Mouse (Mus musculus): ENCODE measurements around the gene Nme7.

Gene Nme7

DNA sequence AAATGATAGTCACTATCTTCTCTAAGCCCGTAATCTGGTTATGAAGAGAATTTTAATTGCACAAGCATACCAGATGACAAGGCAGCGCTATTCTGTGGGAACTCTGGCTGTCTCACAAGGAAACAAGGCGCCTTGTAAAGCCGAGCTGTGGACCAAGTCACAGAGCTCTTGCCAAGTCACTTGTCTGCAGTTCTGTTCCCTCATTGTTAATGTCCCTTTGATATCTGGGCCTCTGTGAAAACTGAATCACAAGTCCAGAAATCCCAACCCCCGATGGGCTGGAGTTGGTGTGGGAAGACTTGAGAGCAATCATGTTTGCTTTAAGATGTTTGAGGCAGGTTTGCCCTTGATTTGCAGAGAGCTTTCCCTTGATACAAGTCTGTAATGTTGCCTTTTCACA is 16.8 kb downstream of the Nme7 start:
- DNase-seq (ENCODE audit: low spot score in 2 of 2), result no peak

DNA sequence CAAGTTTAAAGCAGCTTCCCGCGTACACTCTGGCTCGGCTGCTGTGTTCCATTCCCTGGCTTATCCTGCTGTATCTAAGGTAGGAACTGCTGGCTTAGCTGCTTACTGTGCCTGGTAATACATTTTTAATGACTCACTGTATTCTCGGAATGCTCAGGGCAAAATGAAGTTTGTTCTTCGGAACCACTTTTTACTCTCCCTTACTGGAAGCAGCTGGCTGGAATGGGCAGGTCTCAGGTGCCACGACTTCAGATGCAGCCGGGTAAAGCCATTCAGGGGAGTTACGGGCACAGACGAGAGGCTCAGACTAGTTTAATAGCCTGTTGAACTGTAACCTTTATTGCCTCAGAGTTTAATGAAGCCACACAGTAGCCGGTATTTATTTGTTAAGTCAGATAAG is 17.5 kb downstream of the Nme7 start:
- DNase-seq (ENCODE audit: low spot score in 2 of 2), result no peak

DNA sequence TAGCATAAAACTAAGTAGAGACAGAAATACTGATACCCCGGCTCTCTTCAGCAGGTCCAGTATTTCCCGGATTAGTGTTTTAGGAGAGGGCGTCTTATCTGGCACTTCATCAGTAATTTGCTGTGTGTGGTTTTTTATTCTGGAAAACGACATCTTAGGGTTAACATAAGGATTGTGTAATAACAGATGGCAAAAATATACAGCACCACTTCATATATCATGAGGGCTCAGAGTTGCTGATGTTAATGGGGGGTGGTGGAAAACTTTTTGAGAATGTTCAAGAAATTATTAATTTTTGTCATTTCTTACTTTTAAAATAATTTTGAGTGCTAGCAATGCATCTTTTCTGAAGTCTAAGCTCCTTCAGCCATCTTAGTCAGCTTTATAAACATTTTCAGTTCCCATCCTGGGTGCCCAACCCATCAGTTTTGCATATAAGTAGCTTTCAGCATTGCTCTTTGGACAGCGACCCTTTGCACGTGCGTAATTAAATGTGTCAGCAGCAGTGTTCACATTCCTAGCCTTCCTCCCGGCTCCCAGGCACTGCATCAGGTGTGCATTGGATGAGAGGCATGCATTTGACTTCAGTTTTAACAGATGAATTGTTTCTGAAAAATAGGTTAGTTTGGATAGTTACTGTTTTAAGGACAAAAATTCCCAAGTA is 19.2 kb downstream of the Nme7 start:
- DNase-seq (ENCODE audit: low spot score in 2 of 2), result no peak

GRCm38 (mm10) chr1:164324221-164324620 is 20.3 kb downstream of the Nme7 start:
- no peak for DNase-seq (ENCODE audit: low spot score in 2 of 2)

DNA sequence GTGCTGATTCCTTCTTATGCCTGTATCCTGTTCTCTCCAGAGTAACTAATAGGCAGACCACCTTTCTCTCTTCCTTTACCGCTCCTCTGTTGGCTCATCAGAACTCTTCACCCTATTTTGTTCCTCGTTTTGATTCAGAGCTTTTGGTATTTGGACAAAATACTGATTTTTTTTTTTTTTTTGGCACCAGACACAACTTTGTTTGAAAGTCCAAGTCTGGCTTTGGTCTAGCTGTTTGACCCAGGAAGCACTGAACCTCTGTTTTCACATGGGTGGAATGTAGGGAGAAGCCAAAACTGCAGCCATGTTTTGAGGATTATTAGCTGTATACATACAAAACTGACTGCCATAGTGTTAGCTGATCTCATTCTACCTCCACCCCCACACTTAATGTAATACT is 21.0 kb downstream of the Nme7 start:
- DNase-seq (ENCODE audit: low spot score in 2 of 2), result no peak

DNA sequence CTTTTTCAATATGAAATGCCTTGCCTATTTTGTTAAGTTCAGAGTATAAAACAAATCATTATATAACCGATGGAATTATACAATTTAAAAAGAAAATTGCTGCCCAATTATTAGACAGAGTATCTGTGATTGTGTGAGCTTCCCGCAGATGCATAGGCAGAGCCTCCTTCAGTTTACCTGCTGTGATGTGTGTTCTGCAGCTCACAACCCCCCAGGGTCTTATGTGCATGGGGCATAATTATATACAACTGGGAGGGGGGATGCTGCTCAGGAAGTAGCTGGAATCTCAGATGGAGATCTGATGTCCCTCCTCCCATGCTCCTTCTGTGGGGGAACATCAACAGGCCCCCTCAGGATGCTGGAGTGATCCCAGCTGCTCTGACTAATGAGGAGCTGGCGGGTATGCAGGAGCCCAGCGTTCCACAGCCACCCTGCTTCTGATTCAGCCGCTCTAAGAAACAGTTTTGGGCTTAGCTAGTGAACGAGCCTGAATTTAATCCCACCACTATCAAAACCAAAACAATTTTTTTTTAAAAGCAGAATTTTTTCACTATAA is 22.8 kb downstream of the Nme7 start:
- no peak for DNase-seq (ENCODE audit: low spot score in 2 of 2)

GRCm38 (mm10) chr1:164327764-164328163 is 23.8 kb downstream of the Nme7 start:
- DNase-seq (ENCODE audit: low spot score in 2 of 2), result no peak

- no peak for DNase-seq (ENCODE audit: low spot score in 2 of 2)
Observed at GRCm38 (mm10) chr1:164332559-164332958, 28.6 kb downstream of the Nme7 start.

DNA sequence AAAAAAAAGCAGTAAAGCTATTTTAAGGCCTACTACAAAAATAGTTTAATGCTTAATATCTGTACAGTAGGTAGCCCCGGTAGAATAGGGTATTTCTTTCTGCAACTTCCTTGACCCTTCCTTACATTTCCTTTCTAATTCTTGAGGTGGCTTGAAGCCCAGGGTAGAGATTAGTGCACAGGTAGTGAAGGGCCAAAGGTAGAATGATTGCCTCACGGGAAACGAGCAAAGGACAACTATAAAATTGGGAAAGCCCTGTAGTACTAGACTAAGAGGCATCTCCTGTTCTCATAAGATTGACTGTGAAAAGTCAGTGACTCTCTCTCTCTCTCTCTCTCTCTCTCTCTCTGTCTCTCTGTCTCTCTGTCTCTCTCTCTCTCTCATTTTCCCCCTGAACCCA is 31.5 kb downstream of the Nme7 start:
- DNase-seq (ENCODE audit: low spot score in 2 of 2), result no peak

- no peak for DNase-seq (ENCODE audit: low spot score in 2 of 2)
Observed at GRCm38 (mm10) chr1:164335846-164336245, 31.9 kb downstream of the Nme7 start.

- DNase-seq (ENCODE audit: low spot score in 2 of 2), result peak; percentile 38 to 70
Observed at GRCm38 (mm10) chr1:164342161-164342560, 38.2 kb downstream of the Nme7 start.

DNA sequence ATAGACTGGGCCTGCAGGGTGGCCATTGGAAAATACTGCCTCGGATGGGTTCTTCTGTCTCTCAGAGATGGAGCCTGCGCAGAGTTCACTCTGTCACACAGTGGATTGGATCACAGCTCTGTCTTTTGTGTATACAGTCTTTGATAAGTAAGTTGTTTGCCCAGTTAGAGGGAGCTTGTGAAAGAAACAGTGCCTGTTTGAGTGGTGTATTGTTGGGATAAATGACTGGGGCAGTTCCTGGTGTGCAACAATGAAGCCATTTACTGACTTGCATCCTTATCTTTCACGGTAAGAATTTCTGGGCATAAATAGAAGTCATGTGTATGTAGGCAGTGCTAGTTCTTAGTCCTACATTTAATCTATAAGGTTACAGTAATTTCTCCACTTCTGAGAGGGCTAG is 49.5 kb downstream of the Nme7 start:
- DNase-seq (ENCODE audit: low spot score in 2 of 2), result no peak

- DNase-seq (ENCODE audit: low spot score in 2 of 2), result no peak
Observed at GRCm38 (mm10) chr1:164357995-164358394, 54.1 kb downstream of the Nme7 start.

DNA sequence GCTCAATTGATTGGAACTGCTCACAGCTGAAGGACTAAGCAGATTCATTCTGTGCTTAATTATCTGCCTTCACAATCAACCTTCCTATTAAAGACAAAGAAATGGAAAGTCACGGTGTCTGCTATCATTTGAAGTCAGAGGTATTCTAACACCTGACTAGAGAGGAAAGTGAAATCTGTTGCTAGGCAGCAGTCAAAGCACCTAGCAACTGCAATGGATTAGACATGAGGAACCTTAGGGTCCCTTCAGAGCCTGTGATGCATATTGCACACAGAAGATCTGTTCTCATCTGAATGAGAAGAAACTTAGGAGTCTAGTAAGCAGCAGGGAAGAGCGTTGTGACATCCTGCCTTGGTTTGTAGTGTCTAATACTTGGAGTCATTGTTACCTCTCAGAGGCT is 58.1 kb downstream of the Nme7 start:
- DNase-seq (ENCODE audit: low spot score in 2 of 2), result no peak

DNA sequence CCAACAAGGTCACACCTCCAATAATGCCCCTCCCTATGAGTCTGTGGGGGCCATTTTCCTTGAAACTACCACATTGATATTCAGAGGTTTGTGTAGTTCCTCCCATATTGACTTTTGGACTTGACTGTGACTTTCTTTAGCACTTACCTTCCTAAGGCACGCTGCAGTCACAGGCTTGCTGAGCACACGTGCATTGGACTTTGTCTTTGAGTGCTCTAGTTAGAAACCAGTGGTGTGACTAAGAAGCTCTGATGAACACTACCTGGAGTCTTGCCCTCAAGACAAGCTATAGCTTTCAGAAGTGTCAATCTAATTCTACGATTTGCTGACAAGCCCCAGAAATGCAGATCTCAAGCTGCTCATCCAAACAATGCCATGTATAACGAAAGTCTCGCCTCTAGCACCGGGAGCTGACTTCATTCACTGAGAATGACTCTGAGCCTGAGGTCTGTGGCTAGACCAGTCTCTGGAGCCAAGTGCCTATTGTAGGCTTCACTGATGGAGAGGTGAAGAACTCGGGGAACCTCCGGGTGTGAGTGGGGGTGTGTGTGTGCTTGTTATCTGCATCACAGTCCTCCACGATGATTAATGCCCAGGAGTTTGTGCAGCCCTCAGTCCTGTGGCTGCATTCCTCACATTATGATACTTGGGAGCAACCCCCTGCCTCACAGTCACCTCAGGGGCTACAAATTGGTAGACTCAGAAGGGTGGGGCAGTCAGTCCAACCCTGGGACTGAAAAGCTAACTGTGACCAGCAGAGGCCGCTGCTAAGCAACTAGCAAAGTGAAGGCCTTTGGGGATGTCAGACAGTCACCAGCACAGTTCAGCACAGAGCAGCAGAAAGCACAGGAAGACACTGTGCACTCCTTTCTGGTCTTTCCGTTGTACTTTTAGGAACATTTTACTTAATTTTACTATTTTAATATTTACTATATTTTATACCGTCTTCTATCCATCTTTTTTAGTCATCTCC is 62.5 kb downstream of the Nme7 start:
- peak; percentile 64 to 85 for DNase-seq (ENCODE audit: low spot score in 2 of 2)

DNA sequence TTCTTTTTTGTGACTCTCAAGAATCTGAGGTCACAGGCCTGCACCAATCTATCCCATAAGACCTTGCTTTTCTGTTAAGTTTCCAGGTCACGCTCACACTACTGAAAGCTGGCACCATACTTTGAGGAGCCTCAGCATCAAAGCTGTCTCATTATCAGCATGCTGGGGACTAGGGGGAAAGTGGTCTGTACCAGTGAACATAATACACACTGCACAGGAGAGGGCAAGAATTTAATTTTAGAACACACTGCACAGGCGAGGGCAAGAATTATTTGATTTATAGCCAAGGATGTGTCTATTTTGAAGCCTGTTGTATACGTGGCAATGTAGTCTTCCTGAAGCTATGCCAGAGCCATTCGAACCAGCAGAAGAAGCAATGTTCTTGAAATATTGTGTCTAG is 64.2 kb downstream of the Nme7 start:
- DNase-seq (ENCODE audit: low spot score in 2 of 2), result no peak

- no peak for DNase-seq (ENCODE audit: low spot score in 2 of 2)
Observed at GRCm38 (mm10) chr1:164369781-164370180, 65.9 kb downstream of the Nme7 start.

GRCm38 (mm10) chr1:164373029-164373428 is 69.1 kb downstream of the Nme7 start:
- DNase-seq (ENCODE audit: low spot score in 2 of 2), result no peak

- no peak for DNase-seq (ENCODE audit: low spot score in 2 of 2)
Observed at GRCm38 (mm10) chr1:164374020-164374419, 70.1 kb downstream of the Nme7 start.

- DNase-seq (ENCODE audit: low spot score in 2 of 2), result no peak
Observed at GRCm38 (mm10) chr1:164375626-164376025, 71.7 kb downstream of the Nme7 start.

DNA sequence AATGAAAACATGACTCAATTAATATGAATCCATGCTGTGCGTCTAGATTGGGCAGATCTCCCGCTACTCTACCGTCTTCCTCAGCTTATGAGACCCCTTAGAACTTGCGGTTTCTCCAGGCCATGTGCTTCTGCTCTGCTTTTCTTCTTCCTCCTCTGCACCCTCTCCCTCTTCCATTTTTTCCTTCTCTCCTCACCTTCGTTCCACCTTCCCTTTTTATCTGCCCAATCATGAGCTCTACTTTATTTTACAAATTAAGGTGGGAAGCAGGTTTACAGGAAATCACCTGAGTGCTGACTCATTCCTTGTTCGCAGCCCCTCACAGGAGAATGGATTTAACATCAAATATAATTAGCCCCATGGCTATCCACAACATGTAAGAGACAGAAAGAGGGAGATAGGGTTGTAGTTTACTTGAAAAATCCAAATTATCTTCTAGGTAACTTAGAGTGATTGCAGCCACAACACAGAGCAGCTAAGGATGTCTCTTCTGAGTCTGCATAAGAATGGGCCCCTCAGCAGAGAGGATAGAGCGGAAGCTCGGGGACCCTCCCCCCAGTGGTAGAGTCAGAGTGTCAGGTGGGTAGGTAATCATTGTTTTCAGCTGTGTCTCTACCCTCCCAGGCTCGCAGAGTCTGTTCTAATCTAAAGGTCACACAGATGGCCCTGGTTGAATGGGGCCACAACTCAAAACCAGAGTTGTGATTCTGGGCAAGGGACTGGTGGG is 73.0 kb downstream of the Nme7 start:
- no peak for DNase-seq (ENCODE audit: low spot score in 2 of 2)

GRCm38 (mm10) chr1:164383621-164384020 is 79.7 kb downstream of the Nme7 start:
- DNase-seq (ENCODE audit: low spot score in 2 of 2), result no peak

Measured in spleen, postnatal 4 days (tissue).